Mouse (Mus musculus) stomach, postnatal 0 days (tissue): ENCODE data around the gene Lrch1. TPM values are rescaled to one million over a fixed set of nuclear protein-coding genes. Genes with fewer than 3 reads are reported as not detected.

Experiments used
- ATAC-seq: fragments of 200-750 bp; cut with Nextera tagmentation; 2 replicates; pipeline ENCODE4 v1.8.0; 2017; ENCODE audit not compliant: low FRiP score, low TSS enrichment
- DNase-seq: peaks from one replicate; pipeline ENCODE4 v3.0.0-alpha.2; 2016; ENCODE audit warnings: low spot score
- H3K27ac ChIP-seq: fragments of 300-500 bp; sonication (generic); replicated peaks from 2 replicates; pipeline ENCODE4 v1.5.1; 2014; ENCODE audit warnings: mild to moderate bottlenecking, control low read depth
- H3K27me3 ChIP-seq: fragments of 300-500 bp; sonication (generic); 2 replicates; pipeline ENCODE4 v1.6.1; 2014; ENCODE audit warnings: low read length; ENCODE audit not compliant: control insufficient read depth, insufficient read depth
- H3K36me3 ChIP-seq: fragments of 300-500 bp; sonication (generic); 2 replicates; pipeline ENCODE4 v1.6.1; 2014; ENCODE audit warnings: low read length, mixed read lengths; ENCODE audit not compliant: control insufficient read depth, insufficient read depth
- H3K4me1 ChIP-seq: fragments of 300-500 bp; sonication (generic); replicated peaks from 2 replicates; pipeline ENCODE4 v1.6.1; 2014; ENCODE audit warnings: antibody characterized with exemption; ENCODE audit not compliant: control insufficient read depth, insufficient read depth
- H3K4me2 ChIP-seq: fragments of 300-500 bp; sonication (generic); replicated peaks from 2 replicates; pipeline ENCODE4 v1.6.1; 2014; ENCODE audit warnings: low read depth, mild to moderate bottlenecking, control low read depth, moderate library complexity
- H3K4me3 ChIP-seq: fragments of 300-500 bp; sonication (generic); 2 replicates; pipeline ENCODE4 v1.5.1; 2014; ENCODE audit warnings: low read depth, low read length, control low read depth
- H3K9ac ChIP-seq: fragments of 300-500 bp; sonication (generic); 2 replicates; pipeline ENCODE4 v1.6.1; 2014; ENCODE audit warnings: mild to moderate bottlenecking, low read length, control low read depth, mixed read lengths
- H3K9me3 ChIP-seq: fragments of 300-500 bp; sonication (generic); 2 replicates; pipeline ENCODE4 v1.6.1; 2016; ENCODE audit warnings: low read length; ENCODE audit not compliant: control insufficient read depth
- CTCF ChIP-seq: IDR thresholded peaks from 2 replicates; pipeline ENCODE4 v1.5.1; 2016; ENCODE audit warnings: antibody characterized with exemption, low read depth, mild to moderate bottlenecking, moderate library complexity
- EP300 ChIP-seq: optimal IDR thresholded peaks from 2 replicates; pipeline ENCODE3; 2016; ENCODE audit warnings: antibody characterized with exemption
- WGBS: fragments of 180-500 bp; shearing (Covaris S2); extraction: QIAGEN DNeasy Blood & Tissue Kit; methylation state at CpG from one replicate; pipeline ENCODE4 v1.1.7; 2014; 5-methylcytosine and 5-hydroxymethylcytosine counted together
- polyA plus RNA-seq: library from polyadenylated mRNA; unstranded; fragments of >200 nt; fragmentation: Nextera tagmentation; extraction: Ambion mirVana; gene quantifications from 2 replicates; pipeline ENCODE4 v1.2.1, GENCODE M21; 2015

Lrch1 gene
- polyA plus RNA-seq, 1 experiment from 2014 or later, result 11.7 TPM

DNA sequence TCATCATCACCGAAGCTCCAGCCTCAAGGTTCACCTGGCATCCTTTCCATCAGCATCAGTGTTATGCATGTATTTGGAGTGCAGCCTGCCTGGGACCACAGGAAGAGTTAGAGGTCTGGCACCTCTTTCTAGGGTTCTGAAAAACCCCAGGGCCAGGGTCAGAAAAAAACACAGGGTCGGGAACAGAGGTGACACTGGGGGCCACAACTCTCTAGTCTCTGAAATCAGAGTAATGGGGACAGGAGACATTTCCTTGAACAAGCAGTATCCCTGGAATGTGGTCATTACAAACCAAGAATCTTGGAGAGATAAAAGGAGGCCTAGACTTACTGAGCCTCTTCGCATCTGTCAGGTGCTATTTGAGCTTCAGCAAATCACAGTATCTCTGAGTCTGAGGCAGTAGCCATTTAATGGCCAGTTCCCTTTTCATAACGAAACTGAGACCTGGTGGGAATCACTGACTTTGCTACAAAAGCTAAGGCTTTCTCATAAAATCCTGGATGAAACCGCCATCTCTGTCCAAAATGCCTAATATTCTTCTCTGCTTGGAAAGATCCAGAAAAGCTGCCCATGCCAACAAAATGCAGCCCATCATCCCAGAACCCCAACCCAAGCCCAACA, 30.1 kb downstream of the Lrch1 start:
- Histone ChIP-seq H3K27ac (no peak overlapping the region), H3K9me3 (no peaks in the 10 kb centered on the region), H3K36me3 (no peaks in the 10 kb centered on the region), H3K4me3 (no peak overlapping the region), H3K9ac (no peak overlapping the region), H3K27me3 (no peaks in the 10 kb centered on the region), H3K4me2 (no peak overlapping the region), H3K4me1 (peaks cover 17% of the 10 kb centered on the region)
- 82% methylated on average over 5 of the region's 5 CpGs for WGBS
- no peak for TF ChIP-seq CTCF
- TF ChIP-seq EP300, result no peak
- DNase-seq (no peak), ATAC-seq (no peak)

DNA sequence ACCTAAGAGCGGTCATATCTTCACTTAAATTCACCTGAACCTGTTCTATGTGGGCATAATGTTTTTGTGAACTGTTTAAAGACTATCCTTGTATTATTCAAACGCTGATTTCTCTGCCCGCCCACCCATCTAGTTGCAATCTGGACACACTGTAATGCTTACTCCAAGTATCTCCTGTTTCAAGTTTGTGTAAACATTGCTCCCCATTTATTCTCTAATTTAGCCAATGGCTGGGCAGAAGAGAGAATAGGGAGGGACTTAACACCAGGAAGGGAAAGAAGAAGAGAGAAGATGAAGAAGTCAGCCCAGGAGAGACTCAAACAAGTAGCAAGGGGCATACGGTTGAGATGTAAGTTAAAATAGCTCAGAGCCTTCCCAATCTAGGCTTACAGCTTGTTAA, 31.0 kb downstream of the Lrch1 start:
- WGBS, result 52% methylated on average over 4 of the region's 4 CpGs
- Histone ChIP-seq H3K4me3 (no peak overlapping the region), H3K27me3 (no peaks in the 10 kb centered on the region), H3K9me3 (no peaks in the 10 kb centered on the region), H3K27ac (no peak overlapping the region), H3K4me1 (peaks cover 17% of the 10 kb centered on the region), H3K36me3 (no peaks in the 10 kb centered on the region), H3K4me2 (no peak overlapping the region), H3K9ac (no peak overlapping the region)
- no peak for ATAC-seq
- TF ChIP-seq CTCF (no peak), EP300 (no peak)
- no peak for DNase-seq

DNA sequence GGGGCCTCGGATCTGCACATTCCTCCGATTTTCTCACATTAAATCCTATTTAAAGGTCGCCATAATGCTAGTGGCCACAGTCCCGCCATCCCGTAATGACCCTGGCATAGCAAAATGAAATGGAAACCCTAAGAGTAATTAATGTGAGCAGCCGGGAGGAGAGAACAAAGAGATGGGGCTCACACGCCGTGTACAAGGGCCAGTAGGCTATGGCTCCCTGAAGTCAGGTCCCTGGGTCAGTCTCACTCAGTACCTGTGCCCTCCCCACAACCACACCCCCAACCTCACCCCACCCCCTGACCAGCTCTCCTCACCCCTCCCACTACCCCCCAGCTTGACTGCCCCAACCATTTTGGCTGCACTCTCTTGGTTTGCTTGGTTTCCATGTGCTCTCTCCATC, 31.6 kb downstream of the Lrch1 start:
- Histone ChIP-seq H3K4me1 (peaks cover 17% of the 10 kb centered on the region), H3K9me3 (no peaks in the 10 kb centered on the region), H3K27me3 (no peaks in the 10 kb centered on the region), H3K4me2 (peak overlapping the region; percentile 14; the same call in 1 of the 2 replicates), H3K36me3 (no peaks in the 10 kb centered on the region), H3K9ac (no peak overlapping the region), H3K4me3 (no peak overlapping the region), H3K27ac (peak overlapping the region; percentile 53)
- DNase-seq (no peak), ATAC-seq (peak; percentile 48; the same call in 1 of the 2 replicates)
- 63% methylated on average over 8 of the region's 8 CpGs for WGBS
- TF ChIP-seq CTCF (no peak), EP300 (no peak)

DNA sequence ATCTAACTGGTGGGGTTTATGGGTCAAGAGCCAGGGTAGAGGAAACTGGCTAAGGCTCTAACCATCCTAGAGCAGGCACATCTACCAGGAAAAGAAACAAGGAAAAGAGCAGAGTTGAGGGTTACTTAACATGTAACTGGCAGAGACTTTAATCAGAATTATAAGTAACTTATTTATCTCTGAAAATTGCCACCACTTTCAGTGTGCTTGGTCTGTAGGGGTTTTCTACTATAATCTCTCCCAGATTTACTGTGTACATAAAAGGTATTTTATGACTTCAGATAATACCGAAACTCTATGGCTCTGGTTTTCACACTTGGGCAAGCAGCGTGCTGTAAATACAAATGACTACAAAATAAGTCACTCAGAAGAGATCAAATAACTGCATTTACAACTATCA, 32.0 kb downstream of the Lrch1 start:
- H3K27me3 ChIP-seq, result no peaks in the 10 kb centered on the region
- DNase-seq (no peak), ATAC-seq (peak; percentile 64)
- WGBS, result 66% methylated on average over 2 of the region's 2 CpGs
- TF ChIP-seq CTCF, result no peak
- TF ChIP-seq EP300, result no peak
- H3K4me3 ChIP-seq, result no peak overlapping the region
- no peaks in the 10 kb centered on the region for H3K36me3 ChIP-seq
- peak overlapping the region; percentile 14; the same call in 1 of the 2 replicates for H3K4me2 ChIP-seq
- no peaks in the 10 kb centered on the region for H3K9me3 ChIP-seq
- H3K4me1 ChIP-seq, result peaks cover 17% of the 10 kb centered on the region
- peak overlapping the region; percentile 81 for H3K27ac ChIP-seq
- no peak overlapping the region for H3K9ac ChIP-seq

DNA sequence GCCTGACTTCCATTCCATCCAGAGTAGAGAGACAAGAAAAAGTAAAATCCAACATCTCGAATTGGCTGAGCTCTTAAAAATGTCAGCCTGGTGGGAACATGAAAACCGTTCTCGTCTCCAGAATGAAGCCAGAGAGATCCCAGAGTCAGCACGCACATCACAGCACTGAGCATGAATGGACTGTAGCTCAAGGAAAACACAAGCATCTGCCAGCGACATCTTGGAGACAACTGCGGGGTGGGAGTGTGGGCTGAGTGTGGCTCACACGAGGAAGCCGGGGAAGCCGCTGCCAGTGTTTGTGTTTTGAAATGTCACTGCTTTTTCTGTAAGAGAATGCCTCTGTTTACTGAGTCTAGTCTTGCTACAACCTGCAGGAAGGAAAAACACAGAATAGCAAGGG, 32.7 kb downstream of the Lrch1 start:
- H3K4me3 ChIP-seq, result no peak overlapping the region
- WGBS, result 33% methylated on average over 9 of the region's 9 CpGs
- DNase-seq (no peak), ATAC-seq (no peak)
- no peak overlapping the region for H3K4me2 ChIP-seq
- no peaks in the 10 kb centered on the region for H3K27me3 ChIP-seq
- peaks cover 17% of the 10 kb centered on the region for H3K4me1 ChIP-seq
- H3K9ac ChIP-seq, result no peak overlapping the region
- H3K36me3 ChIP-seq, result no peaks in the 10 kb centered on the region
- no peak for TF ChIP-seq CTCF
- TF ChIP-seq EP300, result no peak
- H3K27ac ChIP-seq, result peak overlapping the region; percentile 81
- H3K9me3 ChIP-seq, result no peaks in the 10 kb centered on the region

DNA sequence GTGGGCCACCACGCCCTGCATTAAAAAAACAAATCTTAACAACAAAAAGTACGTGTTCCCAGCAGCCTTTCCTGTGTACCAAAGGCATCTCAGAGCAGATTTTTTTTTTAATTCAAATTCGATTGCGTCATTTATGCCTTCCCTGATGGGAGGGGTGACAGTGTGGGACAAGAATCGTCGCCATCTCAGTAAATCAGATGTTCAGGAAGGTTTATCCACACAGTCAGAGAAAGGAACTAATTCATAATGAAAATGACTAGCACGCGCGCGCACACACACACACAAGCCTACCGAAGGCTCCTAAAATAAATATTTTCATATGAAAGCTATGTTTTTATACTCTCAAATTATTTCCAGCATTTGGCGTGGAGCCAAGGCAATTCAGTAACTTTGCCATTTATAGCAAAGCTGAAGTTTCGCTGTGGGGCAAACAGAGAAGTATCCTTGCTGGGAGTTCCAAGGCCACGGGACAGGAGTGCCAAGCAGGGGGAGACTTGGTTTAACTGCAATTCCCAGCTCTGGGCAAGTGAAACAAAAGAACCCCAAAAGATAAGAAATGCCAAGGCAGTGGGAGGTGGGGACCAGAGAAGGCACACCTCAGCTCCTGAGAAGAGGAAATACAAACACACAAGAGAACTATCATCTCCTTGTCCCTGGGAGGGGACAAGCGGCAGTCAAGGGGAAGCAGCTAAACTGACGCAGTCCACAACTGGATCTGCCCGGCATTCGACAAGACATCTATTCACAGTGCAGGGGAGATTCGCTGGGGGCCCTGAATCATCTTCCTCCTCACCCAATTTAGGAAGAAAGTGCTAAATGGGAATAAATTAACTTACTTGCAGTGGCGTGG, 34.1 kb downstream of the Lrch1 start:
- peaks cover 14% of the 10 kb centered on the region for H3K4me1 ChIP-seq

More for the DNA sequence above, 34.1 kb downstream of the Lrch1 start:
- Histone ChIP-seq H3K9me3 (no peaks in the 10 kb centered on the region), H3K27ac (peak overlapping the region; percentile 81), H3K27me3 (no peaks in the 10 kb centered on the region), H3K36me3 (no peaks in the 10 kb centered on the region), H3K9ac (0 out of 2 replicates have a peak overlapping the region, but pooled peaks have one; percentile 24), H3K4me2 (peak overlapping the region; percentile 34), H3K4me3 (no peak overlapping the region)
- ATAC-seq, result no peak
- WGBS, result 25% methylated on average over 20 of the region's 20 CpGs
- TF ChIP-seq EP300, result no peak
- TF ChIP-seq CTCF, result no peak
- peak; percentile 45 for DNase-seq
